Mouse (Mus musculus): ENCODE results near the gene Akr7a5. TPM values are rescaled to one million over a fixed set of nuclear protein-coding genes. Genes with fewer than 3 reads are reported as not detected.
A peak's percentile ranks its signal among the peaks of the same experiment; 100 is the strongest.

Akr7a5 gene
- polyA plus RNA-seq, 1 experiment from 2014 or later, result 61.9 TPM

- no peaks in the 10 kb centered on the region for H3K27me3 ChIP-seq (ENCODE audit: control insufficient read depth, insufficient read depth, low read length)
- H3K36me3 ChIP-seq (ENCODE audit: control insufficient read depth, insufficient read depth, low read length), result peaks cover 88% of the 10 kb centered on the region
- H3K4me3 ChIP-seq (ENCODE audit: control insufficient read depth in 1 of 2, insufficient read depth in 1 of 2, low read depth in 1 of 2, low read length in 2 of 2), result no peak overlapping the region
- H3K4me1 ChIP-seq (ENCODE audit: control insufficient read depth in 2 of 2, insufficient read depth in 2 of 2, low read length in 2 of 2), result peaks cover 7 to 14% of the 10 kb centered on the region in 2 experiments; a peak in 3 of 4 replicates
- H3K27ac ChIP-seq (replicated peaks in 1 of 2; ENCODE audit: control insufficient read depth in 1 of 2, insufficient read depth in 1 of 2, low read depth in 2 of 2, low read length in 2 of 2), result no peak overlapping the region
- H3K4me2 ChIP-seq (ENCODE audit: low read length), result no peak overlapping the region
- no peak for ATAC-seq (ENCODE audit: insufficient number of reproducible peaks, insufficient read depth, low FRiP score, low read depth)
- 87% methylated on average over 15 of the region's 15 CpGs for WGBS
- H3K9ac ChIP-seq (ENCODE audit: low read length), result no peak overlapping the region
- no peaks in the 10 kb centered on the region for H3K9me3 ChIP-seq (ENCODE audit: control insufficient read depth, low read length)
Observed at GRCm38 (mm10) chr4:139284877-139285276, 25.7 kb upstream of the Akr7a5 start.

DNA sequence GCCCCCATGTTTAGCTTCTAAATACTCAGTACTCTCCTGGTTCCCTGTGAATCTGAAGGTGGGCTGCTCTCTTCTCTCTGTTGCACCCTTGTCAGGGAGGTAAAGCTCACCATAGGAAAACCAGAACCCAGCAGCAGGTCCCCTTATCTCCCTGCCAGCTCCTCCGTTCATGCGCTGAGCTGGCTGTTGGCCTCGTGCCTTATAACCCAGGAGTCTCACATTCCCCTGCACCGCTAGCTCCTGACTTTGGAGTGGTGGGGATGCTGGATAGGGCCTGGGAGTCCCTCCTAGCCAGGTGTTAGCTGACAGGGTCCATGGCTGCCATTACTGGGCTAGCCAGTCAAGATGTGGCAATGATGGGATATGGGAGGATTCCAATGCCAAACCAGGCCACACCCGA, 24.3 kb upstream of the Akr7a5 start:
- 37% methylated on average over 5 of the region's 5 CpGs for WGBS

DNA sequence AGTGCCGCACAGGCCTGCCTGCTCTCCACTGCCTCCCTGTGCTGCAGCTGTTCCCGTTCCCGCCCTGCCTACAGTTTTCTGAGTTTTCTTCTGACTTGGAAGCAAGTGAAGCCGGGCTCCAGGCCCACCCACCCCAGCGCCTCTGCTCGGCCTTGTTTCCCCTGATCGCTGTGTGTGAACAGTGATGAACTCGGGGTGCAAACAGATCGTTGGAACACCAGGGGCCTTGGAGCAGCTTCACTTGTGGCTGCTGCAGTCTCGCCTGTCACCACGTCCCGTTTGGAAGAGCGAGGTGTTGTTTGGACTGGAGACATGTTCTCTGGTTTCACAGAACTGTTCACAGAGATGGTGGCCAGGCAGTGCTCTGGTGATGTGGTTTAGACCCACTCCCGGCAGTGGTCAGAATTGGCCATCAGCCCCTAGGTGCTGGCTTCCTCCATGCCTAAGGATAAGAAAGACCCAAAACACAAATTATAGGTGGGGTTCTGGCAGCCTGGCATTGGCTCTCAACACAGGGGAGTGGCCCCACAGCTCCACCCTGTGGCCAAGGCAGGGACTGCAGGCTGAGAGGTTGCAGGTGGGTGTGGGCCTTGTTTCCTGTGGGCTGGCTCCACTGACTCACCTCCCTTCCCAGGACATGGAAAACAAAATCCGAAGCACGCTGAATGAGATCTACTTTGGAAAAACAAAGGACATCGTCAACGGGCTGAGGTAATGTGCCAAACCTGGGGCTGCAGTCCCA, 23.3 kb upstream of the Akr7a5 start:
- H3K36me3 ChIP-seq (ENCODE audit: control insufficient read depth, insufficient read depth, low read length), result peaks cover 86% of the 10 kb centered on the region
- no peak for ATAC-seq (ENCODE audit: insufficient number of reproducible peaks, insufficient read depth, low FRiP score, low read depth)
- no peak overlapping the region for H3K9ac ChIP-seq (ENCODE audit: low read length)
- no peak overlapping the region for H3K4me2 ChIP-seq (ENCODE audit: low read length)
- no peak overlapping the region for H3K4me3 ChIP-seq (ENCODE audit: control insufficient read depth in 1 of 2, insufficient read depth in 1 of 2, low read depth in 1 of 2, low read length in 2 of 2)
- H3K27me3 ChIP-seq (ENCODE audit: control insufficient read depth, insufficient read depth, low read length), result no peaks in the 10 kb centered on the region
- H3K27ac ChIP-seq (replicated peaks in 1 of 2; ENCODE audit: control insufficient read depth in 1 of 2, insufficient read depth in 1 of 2, low read depth in 2 of 2, low read length in 2 of 2), result peak overlapping the region in 1 of 2 experiments; percentile 35; a peak in 1 of 4 replicates
- H3K4me1 ChIP-seq (ENCODE audit: control insufficient read depth in 2 of 2, insufficient read depth in 2 of 2, low read length in 2 of 2), result peaks cover 7 to 14% of the 10 kb centered on the region in 2 experiments; a peak in 3 of 4 replicates
- no peaks in the 10 kb centered on the region for H3K9me3 ChIP-seq (ENCODE audit: control insufficient read depth, low read length)
- 74% methylated on average over 18 of the region's 18 CpGs for WGBS

More for the DNA sequence above, 24.3 kb upstream of the Akr7a5 start:
- no peak overlapping the region for H3K4me3 ChIP-seq (ENCODE audit: control insufficient read depth in 1 of 2, insufficient read depth in 1 of 2, low read depth in 1 of 2, low read length in 2 of 2)
- peak overlapping the region in 1 of 2 experiments; percentile 43; a peak in 1 of 4 replicates for H3K27ac ChIP-seq (replicated peaks in 1 of 2; ENCODE audit: control insufficient read depth in 1 of 2, insufficient read depth in 1 of 2, low read depth in 2 of 2, low read length in 2 of 2)
- peaks cover 88% of the 10 kb centered on the region for H3K36me3 ChIP-seq (ENCODE audit: control insufficient read depth, insufficient read depth, low read length)
- peaks cover 7 to 14% of the 10 kb centered on the region in 2 experiments; a peak in 3 of 4 replicates for H3K4me1 ChIP-seq (ENCODE audit: control insufficient read depth in 2 of 2, insufficient read depth in 2 of 2, low read length in 2 of 2)
- ATAC-seq (ENCODE audit: insufficient number of reproducible peaks, insufficient read depth, low FRiP score, low read depth), result no peak
- no peaks in the 10 kb centered on the region for H3K27me3 ChIP-seq (ENCODE audit: control insufficient read depth, insufficient read depth, low read length)
- H3K4me2 ChIP-seq (ENCODE audit: low read length), result no peak overlapping the region
- H3K9ac ChIP-seq (ENCODE audit: low read length), result no peak overlapping the region
- H3K9me3 ChIP-seq (ENCODE audit: control insufficient read depth, low read length), result no peaks in the 10 kb centered on the region

DNA sequence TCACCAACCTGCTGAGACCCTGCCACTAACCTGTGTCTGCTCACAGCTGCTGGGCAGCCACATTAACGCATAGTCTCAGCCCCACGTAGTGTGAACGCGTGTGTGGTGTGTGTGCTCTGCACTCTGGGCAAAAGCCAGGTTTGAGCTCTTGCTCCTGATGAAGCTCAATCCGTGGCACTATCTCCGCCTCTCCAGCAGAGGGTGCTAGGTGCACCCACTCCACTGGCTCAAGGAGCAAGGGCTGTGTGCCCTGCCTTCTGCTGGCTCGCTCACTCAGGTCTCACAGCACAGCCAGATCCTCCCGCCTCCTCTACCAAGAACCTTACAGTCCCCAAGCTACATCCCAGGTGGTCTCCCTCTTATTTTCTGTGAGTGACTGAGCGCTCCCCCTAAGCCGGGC, 21.5 kb upstream of the Akr7a5 start:
- Histone ChIP-seq H3K4me3 (ENCODE audit: control insufficient read depth in 1 of 2, insufficient read depth in 1 of 2, low read depth in 1 of 2, low read length in 2 of 2) (no peak overlapping the region), H3K9me3 (ENCODE audit: control insufficient read depth, low read length) (no peaks in the 10 kb centered on the region), H3K4me2 (ENCODE audit: low read length) (no peak overlapping the region), H3K4me1 (ENCODE audit: control insufficient read depth in 2 of 2, insufficient read depth in 2 of 2, low read length in 2 of 2) (peaks cover 3 to 8% of the 10 kb centered on the region in 2 experiments; a peak in 3 of 4 replicates), H3K36me3 (ENCODE audit: control insufficient read depth, insufficient read depth, low read length) (peaks cover 72% of the 10 kb centered on the region), H3K27me3 (ENCODE audit: control insufficient read depth, insufficient read depth, low read length) (no peaks in the 10 kb centered on the region), H3K27ac (replicated peaks in 1 of 2; ENCODE audit: control insufficient read depth in 1 of 2, insufficient read depth in 1 of 2, low read depth in 2 of 2, low read length in 2 of 2) (no peak overlapping the region), H3K9ac (ENCODE audit: low read length) (no peak overlapping the region)
- WGBS, result 75% methylated on average over 10 of the region's 10 CpGs
- no peak for ATAC-seq (ENCODE audit: insufficient number of reproducible peaks, insufficient read depth, low FRiP score, low read depth)

DNA sequence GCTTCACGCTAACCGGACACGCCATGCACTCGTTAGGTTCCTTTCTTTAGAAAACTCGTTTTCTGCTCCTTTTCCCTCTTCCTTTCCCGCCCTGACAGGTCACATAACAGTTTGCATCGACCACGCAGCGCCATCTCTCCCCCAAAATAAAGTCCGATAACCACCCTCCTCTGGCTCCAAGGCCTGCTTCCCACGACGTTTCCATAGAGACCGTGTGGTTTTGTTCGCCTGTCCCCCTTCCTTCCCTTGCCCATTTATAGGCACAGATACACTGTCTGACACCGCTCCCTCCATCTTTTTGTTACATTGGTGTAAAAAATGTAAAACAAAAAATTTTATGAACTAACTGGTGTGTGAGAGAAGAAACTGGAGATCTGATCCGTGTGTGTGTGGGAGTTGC, 19.4 kb upstream of the Akr7a5 start:
- Histone ChIP-seq H3K27me3 (ENCODE audit: control insufficient read depth, insufficient read depth, low read length) (no peaks in the 10 kb centered on the region), H3K4me3 (ENCODE audit: control insufficient read depth in 1 of 2, insufficient read depth in 1 of 2, low read depth in 1 of 2, low read length in 2 of 2) (no peak overlapping the region), H3K4me2 (ENCODE audit: low read length) (no peak overlapping the region), H3K4me1 (ENCODE audit: control insufficient read depth in 2 of 2, insufficient read depth in 2 of 2, low read length in 2 of 2) (peaks cover 3 to 4% of the 10 kb centered on the region in 2 experiments; a peak in 2 of 4 replicates), H3K9ac (ENCODE audit: low read length) (no peak overlapping the region), H3K27ac (replicated peaks in 1 of 2; ENCODE audit: control insufficient read depth in 1 of 2, insufficient read depth in 1 of 2, low read depth in 2 of 2, low read length in 2 of 2) (no peak overlapping the region), H3K9me3 (ENCODE audit: control insufficient read depth, low read length) (no peaks in the 10 kb centered on the region), H3K36me3 (ENCODE audit: control insufficient read depth, insufficient read depth, low read length) (peaks cover 56% of the 10 kb centered on the region)
- 89% methylated on average over 16 of the region's 16 CpGs for WGBS
- no peak for ATAC-seq (ENCODE audit: insufficient number of reproducible peaks, insufficient read depth, low FRiP score, low read depth)

DNA sequence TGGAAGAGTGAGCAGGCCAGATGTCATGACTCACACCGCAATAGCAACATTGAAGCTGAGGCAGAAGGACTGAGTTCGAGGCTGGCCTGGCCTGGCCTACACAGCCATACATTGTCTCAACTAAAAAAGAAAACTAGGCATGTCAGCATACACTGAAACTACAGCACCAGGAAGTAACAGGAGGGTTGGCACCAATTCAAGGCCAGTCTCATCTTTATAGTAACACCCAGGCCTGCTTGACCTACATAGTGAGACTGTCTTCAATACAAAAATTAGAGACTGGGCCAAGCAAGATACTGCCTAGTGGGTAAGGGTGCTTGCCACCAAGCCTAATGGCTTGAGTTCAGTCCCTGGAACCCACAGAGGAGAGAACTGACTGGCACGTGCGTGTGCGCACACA, 18.5 kb upstream of the Akr7a5 start:
- ATAC-seq (ENCODE audit: insufficient number of reproducible peaks, insufficient read depth, low FRiP score, low read depth), result no peak
- H3K4me2 ChIP-seq (ENCODE audit: low read length), result no peak overlapping the region
- H3K27ac ChIP-seq (replicated peaks in 1 of 2; ENCODE audit: control insufficient read depth in 1 of 2, insufficient read depth in 1 of 2, low read depth in 2 of 2, low read length in 2 of 2), result no peak overlapping the region
- 96% methylated on average over 5 of the region's 5 CpGs for WGBS
- H3K4me1 ChIP-seq (ENCODE audit: control insufficient read depth in 2 of 2, insufficient read depth in 2 of 2, low read length in 2 of 2), result no peaks in the 10 kb centered on the region
- no peak overlapping the region for H3K9ac ChIP-seq (ENCODE audit: low read length)
- no peaks in the 10 kb centered on the region for H3K27me3 ChIP-seq (ENCODE audit: control insufficient read depth, insufficient read depth, low read length)
- no peak overlapping the region for H3K4me3 ChIP-seq (ENCODE audit: control insufficient read depth in 1 of 2, insufficient read depth in 1 of 2, low read depth in 1 of 2, low read length in 2 of 2)
- no peaks in the 10 kb centered on the region for H3K9me3 ChIP-seq (ENCODE audit: control insufficient read depth, low read length)
- peaks cover 52% of the 10 kb centered on the region for H3K36me3 ChIP-seq (ENCODE audit: control insufficient read depth, insufficient read depth, low read length)

GRCm38 (mm10) chr4:139297566-139297965, 13.0 kb upstream of the Akr7a5 start:
- Histone ChIP-seq H3K4me1 (ENCODE audit: control insufficient read depth in 2 of 2, insufficient read depth in 2 of 2, low read length in 2 of 2) (no peaks in the 10 kb centered on the region), H3K9me3 (ENCODE audit: control insufficient read depth, low read length) (no peaks in the 10 kb centered on the region), H3K4me2 (ENCODE audit: low read length) (no peak overlapping the region), H3K27me3 (ENCODE audit: control insufficient read depth, insufficient read depth, low read length) (no peaks in the 10 kb centered on the region), H3K9ac (ENCODE audit: low read length) (no peak overlapping the region), H3K27ac (replicated peaks in 1 of 2; ENCODE audit: control insufficient read depth in 1 of 2, insufficient read depth in 1 of 2, low read depth in 2 of 2, low read length in 2 of 2) (no peak overlapping the region), H3K36me3 (ENCODE audit: control insufficient read depth, insufficient read depth, low read length) (peaks cover 26% of the 10 kb centered on the region), H3K4me3 (ENCODE audit: control insufficient read depth in 1 of 2, insufficient read depth in 1 of 2, low read depth in 1 of 2, low read length in 2 of 2) (no peak overlapping the region)
- ATAC-seq (ENCODE audit: insufficient number of reproducible peaks, insufficient read depth, low FRiP score, low read depth), result no peak
- 82% methylated on average over 4 of the region's 4 CpGs for WGBS

Measured in heart, embryonic 14.5 days (tissue).